Mouse (Mus musculus): ENCODE results near the gene Nfkbid. TPM values are rescaled to one million over a fixed set of nuclear protein-coding genes. Genes with fewer than 3 reads are reported as not detected.
A peak's percentile ranks its signal among the peaks of the same experiment; 100 is the strongest.

Gene Nfkbid
- polyA plus RNA-seq, 1 experiment from 2014 or later, result 1.4 TPM

DNA sequence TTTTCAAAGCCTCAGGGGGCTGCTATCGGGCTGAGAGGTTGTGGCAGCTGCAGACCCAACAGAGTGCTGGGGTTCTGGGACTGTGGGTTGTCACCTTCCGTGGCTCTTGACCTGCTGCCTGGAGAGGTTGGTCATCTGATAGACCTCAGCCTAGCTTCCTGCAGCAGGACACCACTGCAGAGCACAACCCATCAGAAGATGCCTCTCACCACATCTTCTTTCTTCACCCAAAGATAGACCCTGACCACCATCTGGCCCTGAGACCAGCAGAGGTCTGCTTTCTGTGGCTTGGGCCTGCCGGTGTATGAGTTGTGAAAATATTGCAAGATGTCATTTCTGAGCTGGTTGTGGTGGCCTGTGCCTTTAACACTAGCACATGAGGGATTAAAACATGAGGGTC, 10.5 kb upstream of the Nfkbid start:
- Histone ChIP-seq H3K4me2 (no peak overlapping the region), H3K27ac (no peak overlapping the region), H3K27me3 (peaks cover 4% of the 10 kb centered on the region; the same call in 1 of the 2 replicates), H3K9ac (no peak overlapping the region), H3K4me1 (no peaks in the 10 kb centered on the region), H3K36me3 (replicated peaks) (no peaks in the 10 kb centered on the region), H3K4me3 (replicated peaks) (no peak overlapping the region), H3K9me3 (no peaks in the 10 kb centered on the region)
- ATAC-seq (ENCODE audit: low FRiP score), result no peak
- 84% methylated on average over 3 of the region's 3 CpGs for WGBS

GRCm38 (mm10) chr7:30412735-30413147, 8.8 kb upstream of the Nfkbid start:
- Histone ChIP-seq H3K4me3 (replicated peaks) (no peak overlapping the region), H3K9me3 (no peaks in the 10 kb centered on the region), H3K4me1 (no peaks in the 10 kb centered on the region), H3K9ac (no peak overlapping the region), H3K4me2 (no peak overlapping the region), H3K27me3 (no peaks in the 10 kb centered on the region; the same call in 1 of the 2 replicates), H3K36me3 (replicated peaks) (no peaks in the 10 kb centered on the region), H3K27ac (no peak overlapping the region)
- ATAC-seq (ENCODE audit: low FRiP score), result no peak
- WGBS, result 58% methylated on average over 4 of the region's 4 CpGs

DNA sequence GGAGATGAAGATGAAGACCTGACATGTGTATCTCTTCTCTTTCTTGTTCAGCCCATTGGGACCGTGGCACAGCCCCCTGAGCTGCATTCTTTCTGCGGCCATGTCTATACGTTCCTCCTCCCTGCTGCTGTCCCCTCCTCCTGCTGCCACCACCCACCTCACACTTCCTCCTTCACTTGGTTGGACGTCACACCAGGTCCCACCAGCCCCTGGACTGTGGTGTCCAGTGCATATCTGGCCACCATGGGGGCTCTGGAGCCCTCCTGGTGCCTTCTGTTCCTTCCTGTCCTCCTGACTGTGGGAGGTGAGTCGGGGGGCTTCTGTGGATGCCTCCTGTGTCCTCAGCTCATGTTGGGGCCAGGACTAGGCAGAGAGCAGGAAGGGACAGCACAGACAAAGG, 7.9 kb upstream of the Nfkbid start, which contains the start of gene Tyrobp:
Gene Tyrobp, plus strand, starts transcription at position 165 of the 400 bp plus-strand sequence.
- no peaks in the 10 kb centered on the region for H3K9me3 ChIP-seq
- no peaks in the 10 kb centered on the region for H3K36me3 ChIP-seq (replicated peaks)
- no peak within 1 kb of the TSS for H3K4me3 ChIP-seq (replicated peaks)
- no peak within 1 kb of the TSS for H3K4me2 ChIP-seq
- no peak for ATAC-seq (ENCODE audit: low FRiP score)
- no peak within 1 kb of the TSS for H3K9ac ChIP-seq
- H3K27ac ChIP-seq, result no peak within 1 kb of the TSS
- H3K27me3 ChIP-seq, result no peaks in the 10 kb centered on the region; the same call in 1 of the 2 replicates
- H3K4me1 ChIP-seq, result no peaks in the 10 kb centered on the region
- WGBS, result 70% methylated on average over 5 of the region's 5 CpGs

DNA sequence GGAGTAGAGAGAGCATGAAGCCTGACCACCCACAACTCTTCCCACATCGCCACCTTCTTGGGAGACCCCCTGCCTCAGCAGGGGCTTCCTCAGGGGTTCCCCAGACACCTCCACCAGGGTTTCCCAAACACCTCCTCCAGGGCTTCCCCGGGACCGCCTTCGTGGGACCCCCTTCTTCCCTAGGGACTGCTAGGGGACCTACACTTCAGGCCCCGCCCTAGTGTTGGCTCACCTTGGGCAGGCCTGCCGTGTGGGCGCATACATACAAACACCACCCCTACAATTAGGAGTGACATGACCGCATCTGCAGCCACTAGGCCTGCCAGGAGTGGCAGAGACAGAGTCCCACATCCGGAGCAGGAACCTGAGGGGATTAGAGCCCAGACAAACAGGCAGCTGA, 3.7 kb upstream of the Nfkbid start:
- H3K27ac ChIP-seq, result no peak overlapping the region
- peaks cover 21% of the 10 kb centered on the region; the same call in 1 of the 2 replicates for H3K27me3 ChIP-seq
- no peak overlapping the region for H3K9ac ChIP-seq
- H3K36me3 ChIP-seq (replicated peaks), result no peaks in the 10 kb centered on the region
- peaks cover 14% of the 10 kb centered on the region for H3K4me1 ChIP-seq
- no peaks in the 10 kb centered on the region for H3K9me3 ChIP-seq
- no peak overlapping the region for H3K4me3 ChIP-seq (replicated peaks)
- 82% methylated on average over 9 of the region's 9 CpGs for WGBS
- no peak for ATAC-seq (ENCODE audit: low FRiP score)
- no peak overlapping the region for H3K4me2 ChIP-seq

DNA sequence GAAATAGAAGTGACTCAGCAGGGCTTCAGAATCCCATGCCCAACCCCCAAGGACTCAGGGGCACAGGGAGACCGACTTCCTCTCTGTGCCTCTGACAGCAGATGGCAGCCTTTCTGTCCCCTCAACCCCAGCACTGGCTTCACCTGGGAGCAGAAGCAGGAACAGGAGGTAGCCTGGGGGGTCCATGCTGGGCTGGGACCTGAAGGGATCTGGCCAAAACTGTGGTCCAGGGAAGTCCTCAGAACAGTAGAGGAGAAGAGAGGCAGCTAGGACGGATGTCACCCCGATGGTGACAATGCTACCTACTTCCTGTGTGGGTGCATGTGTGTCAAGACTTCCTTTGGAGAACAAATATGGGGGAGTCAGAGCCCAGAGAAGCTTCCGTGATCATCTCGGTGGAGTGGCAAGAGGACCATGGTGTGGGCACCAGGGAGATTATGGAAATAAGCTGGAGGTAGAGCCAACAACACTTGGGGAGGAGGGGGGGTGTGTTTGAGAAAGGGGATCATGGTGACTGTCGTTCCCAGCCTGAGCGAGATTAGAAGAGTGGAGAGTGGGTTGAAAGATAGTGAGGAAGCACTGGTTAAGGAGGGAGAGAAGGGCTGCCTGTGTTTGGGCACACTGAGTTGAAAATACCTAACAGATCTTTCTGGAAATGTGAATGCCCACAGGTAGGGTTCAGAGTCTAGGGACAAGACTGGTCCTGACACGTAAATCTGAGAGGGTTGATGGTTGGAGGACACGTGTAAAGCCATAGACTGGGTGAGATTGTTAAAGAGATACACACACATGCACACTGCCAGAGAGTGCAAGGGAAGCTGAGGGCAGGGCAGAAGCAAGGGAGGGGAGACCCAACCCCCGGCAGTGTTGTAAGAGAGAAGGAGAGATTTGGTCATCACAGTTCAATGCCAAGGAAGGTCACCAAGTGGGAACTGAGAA, 1.7 kb upstream of the Nfkbid start, which contains the start of gene Hcst:
Gene Hcst, minus strand, starts transcription at position 294 of the 939 bp plus-strand sequence.
- Histone ChIP-seq H3K9me3 (no peaks in the 10 kb centered on the region), H3K36me3 (replicated peaks) (no peaks in the 10 kb centered on the region), H3K4me1 (peaks cover 19% of the 10 kb centered on the region), H3K9ac (no peak within 1 kb of the TSS), H3K4me3 (replicated peaks) (no peak within 1 kb of the TSS), H3K27me3 (peaks cover 29% of the 10 kb centered on the region), H3K4me2 (no peak within 1 kb of the TSS), H3K27ac (no peak within 1 kb of the TSS)
- ATAC-seq (ENCODE audit: low FRiP score), result no peak
- WGBS, result 77% methylated on average over 10 of the region's 10 CpGs

- Histone ChIP-seq H3K4me1 (peaks cover 19% of the 10 kb centered on the region), H3K27ac (no peak overlapping the region), H3K4me3 (replicated peaks) (no peak overlapping the region), H3K4me2 (no peak overlapping the region), H3K36me3 (replicated peaks) (peaks cover 6% of the 10 kb centered on the region; the same call in 1 of the 2 replicates), H3K9ac (no peak overlapping the region), H3K9me3 (no peaks in the 10 kb centered on the region), H3K27me3 (peaks cover 29% of the 10 kb centered on the region)
- WGBS, result 91% methylated on average over 3 of the region's 3 CpGs
- ATAC-seq (ENCODE audit: low FRiP score), result no peak
Observed at GRCm38 (mm10) chr7:30420673-30421072, 859 bp upstream of the Nfkbid start.

GRCm38 (mm10) chr7:30421890-30422435, 431 bp downstream of the Nfkbid start:
- peak; percentile 91 for ATAC-seq (ENCODE audit: low FRiP score)
- Histone ChIP-seq H3K27me3 (peaks cover 29% of the 10 kb centered on the region), H3K9ac (peak overlapping the region; percentile 59), H3K4me2 (peak overlapping the region; percentile 93), H3K4me3 (replicated peaks) (peak overlapping the region; percentile 60), H3K27ac (no peak overlapping the region), H3K4me1 (peaks cover 19% of the 10 kb centered on the region), H3K36me3 (replicated peaks) (peaks cover 13% of the 10 kb centered on the region), H3K9me3 (no peaks in the 10 kb centered on the region)
- under 1% methylated on average over 45 of the region's 45 CpGs for WGBS

GRCm38 (mm10) chr7:30422560-30422959, 1.0 kb downstream of the Nfkbid start:
- Histone ChIP-seq H3K9ac (peak overlapping the region; percentile 59), H3K4me1 (peaks cover 19% of the 10 kb centered on the region), H3K27ac (no peak overlapping the region), H3K9me3 (no peaks in the 10 kb centered on the region), H3K4me2 (peak overlapping the region; percentile 93), H3K36me3 (replicated peaks) (peaks cover 14% of the 10 kb centered on the region), H3K27me3 (peaks cover 29% of the 10 kb centered on the region), H3K4me3 (replicated peaks) (peak overlapping the region; percentile 60)
- 0 out of 2 replicates have a peak, but pooled peaks have one; percentile 24 for ATAC-seq (ENCODE audit: low FRiP score)
- 13% methylated on average over 9 of the region's 9 CpGs for WGBS

- ATAC-seq (ENCODE audit: low FRiP score), result no peak
- Histone ChIP-seq H3K27me3 (peaks cover 29% of the 10 kb centered on the region), H3K27ac (no peak overlapping the region), H3K4me3 (replicated peaks) (peak overlapping the region; percentile 60), H3K9ac (peak overlapping the region; percentile 59), H3K9me3 (no peaks in the 10 kb centered on the region), H3K36me3 (replicated peaks) (peaks cover 14% of the 10 kb centered on the region), H3K4me2 (peak overlapping the region; percentile 93), H3K4me1 (peaks cover 19% of the 10 kb centered on the region)
- WGBS, result 53% methylated on average over 23 of the region's 23 CpGs
Observed at GRCm38 (mm10) chr7:30423071-30423641, 1.6 kb downstream of the Nfkbid start.

DNA sequence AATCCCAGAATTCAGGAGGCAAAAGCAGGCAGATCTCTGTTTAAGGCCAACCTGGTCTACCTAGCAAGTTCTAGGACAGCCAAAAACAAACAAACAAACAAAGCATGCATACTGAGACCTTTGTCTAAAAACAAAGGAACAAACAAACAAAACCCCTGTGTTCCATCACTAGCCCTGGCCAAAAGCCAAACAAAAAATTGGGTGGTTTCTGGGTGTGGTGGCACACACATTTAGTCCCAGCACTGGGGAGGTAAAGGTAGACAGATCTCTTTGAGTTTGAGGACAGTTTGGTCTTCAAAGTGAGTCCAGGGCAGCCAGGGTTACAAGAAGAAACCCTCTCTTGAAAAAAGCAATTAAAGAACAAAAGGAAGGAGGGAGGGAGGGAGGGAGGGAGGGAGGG, 7.8 kb downstream of the Nfkbid start:
- Histone ChIP-seq H3K4me3 (replicated peaks) (no peak overlapping the region), H3K27me3 (no peaks in the 10 kb centered on the region), H3K27ac (no peak overlapping the region), H3K4me2 (no peak overlapping the region), H3K4me1 (no peaks in the 10 kb centered on the region), H3K9ac (no peak overlapping the region), H3K36me3 (replicated peaks) (peaks cover 14% of the 10 kb centered on the region), H3K9me3 (no peaks in the 10 kb centered on the region)
- ATAC-seq (ENCODE audit: low FRiP score), result no peak

DNA sequence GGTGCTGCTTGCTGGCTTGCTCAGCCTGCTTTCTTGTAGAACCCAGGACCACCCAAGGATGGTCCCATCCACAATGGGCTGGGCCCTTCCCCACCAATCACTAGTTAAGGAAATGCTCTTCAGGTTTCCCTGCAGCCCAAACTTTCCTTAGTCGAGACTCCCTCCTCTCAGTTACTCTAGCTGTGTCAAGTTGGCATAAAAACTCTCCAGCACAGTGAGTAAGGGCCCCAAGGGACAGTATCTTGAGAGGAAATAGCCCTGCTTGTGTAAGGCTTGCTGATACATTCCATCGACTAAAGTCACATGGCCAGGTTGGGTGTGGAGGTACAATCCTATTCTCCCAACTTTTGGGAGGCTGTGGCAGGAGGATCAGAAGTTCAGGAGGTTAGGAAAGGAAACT, 8.7 kb downstream of the Nfkbid start:
- 0 out of 2 replicates have a peak, but pooled peaks cover 1% of the 10 kb centered on the region for H3K27me3 ChIP-seq
- 66% methylated on average over 2 of the region's 2 CpGs for WGBS
- no peak overlapping the region for H3K4me2 ChIP-seq
- H3K4me3 ChIP-seq (replicated peaks), result no peak overlapping the region
- H3K36me3 ChIP-seq (replicated peaks), result peaks cover 19% of the 10 kb centered on the region
- no peaks in the 10 kb centered on the region for H3K4me1 ChIP-seq
- no peak overlapping the region for H3K9ac ChIP-seq
- no peak for ATAC-seq (ENCODE audit: low FRiP score)
- no peaks in the 10 kb centered on the region for H3K9me3 ChIP-seq
- no peak overlapping the region for H3K27ac ChIP-seq

DNA sequence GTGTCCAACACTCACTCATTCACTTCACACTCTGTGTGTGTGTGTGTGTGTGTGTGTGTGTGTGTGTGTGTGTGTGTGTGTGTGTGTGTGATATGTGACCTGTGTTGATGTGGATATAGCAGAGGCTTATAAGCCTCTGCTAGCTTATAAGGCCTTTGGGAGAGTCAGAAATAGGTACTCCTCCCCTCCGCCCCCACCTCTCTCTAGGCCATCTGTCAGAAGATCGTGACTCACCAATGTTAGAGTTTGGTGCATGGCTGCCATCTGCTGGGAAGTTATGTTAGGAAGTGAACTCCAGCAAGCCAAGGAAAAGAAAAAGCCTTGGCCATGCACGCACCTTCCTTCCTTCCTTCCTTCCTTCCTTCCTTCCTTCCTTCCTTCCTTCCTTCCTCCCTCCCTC, 10.3 kb downstream of the Nfkbid start:
- peaks cover 24% of the 10 kb centered on the region for H3K36me3 ChIP-seq (replicated peaks)
- 12% methylated on average over 3 of the region's 3 CpGs for WGBS
- H3K4me1 ChIP-seq, result no peaks in the 10 kb centered on the region
- no peak overlapping the region for H3K4me2 ChIP-seq
- no peaks in the 10 kb centered on the region for H3K9me3 ChIP-seq
- peaks cover 15% of the 10 kb centered on the region; the same call in 1 of the 2 replicates for H3K27me3 ChIP-seq
- peak; percentile 61; the same call in 1 of the 2 replicates for ATAC-seq (ENCODE audit: low FRiP score)
- H3K27ac ChIP-seq, result no peak overlapping the region
- H3K4me3 ChIP-seq (replicated peaks), result no peak overlapping the region
- H3K9ac ChIP-seq, result no peak overlapping the region
